ENCODE assay signal across 7 mouse cellular contexts in the genomic region with DNA sequence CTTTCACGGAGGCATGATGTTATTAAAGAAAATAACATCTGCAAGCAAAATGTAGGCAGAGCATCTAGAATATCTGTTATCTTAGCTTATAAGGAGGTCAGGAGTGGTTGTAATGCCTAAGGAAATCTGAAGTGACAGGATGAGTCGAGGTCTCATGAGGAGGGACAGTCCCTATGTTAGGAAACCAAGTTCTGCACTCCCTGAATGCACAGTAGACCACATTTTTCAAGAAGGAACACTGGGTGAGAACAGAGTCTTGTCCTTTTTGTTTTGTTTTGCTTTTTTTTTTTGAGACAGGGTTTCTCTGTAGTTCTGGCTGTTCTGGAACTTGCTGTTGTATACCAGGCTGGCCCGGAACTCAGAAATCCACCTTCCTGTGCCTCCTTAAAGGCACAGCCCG. TPM values are rescaled to one million over a fixed set of nuclear protein-coding genes. Genes with fewer than 3 reads are reported as not detected.
A peak's percentile ranks its signal among the peaks of the same experiment; 100 is the strongest.
DNase-seq lines count a peak whose midpoint lies in the region; ATAC-seq lines count a peak whose summit lies in the region.

No protein-coding gene starts in this region.

- peak overlapping the region; percentile 92 for H3K4me3 ChIP-seq in lung, embryonic 16.5 days (ENCODE audit: low read length)
- peak overlapping the region; percentile 94 for H3K4me3 ChIP-seq in embryonic facial prominence, embryonic 14.5 days (ENCODE audit: low read depth, low read length)
- H3K4me3 ChIP-seq in limb, embryonic 13.5 days: peak overlapping the region; percentile 88
- peak overlapping the region; percentile 85 for H3K4me3 ChIP-seq in stomach, embryonic 15.5 days (replicated peaks)

- H3K27me3 ChIP-seq in lung, embryonic 16.5 days (ENCODE audit: control insufficient read depth, insufficient read depth, low read depth, low read length): no peaks in the 10 kb centered on the region
- H3K27me3 ChIP-seq in embryonic facial prominence, embryonic 14.5 days (replicated peaks; ENCODE audit: control insufficient read depth, insufficient read depth, low read length): no peaks in the 10 kb centered on the region
- no peaks in the 10 kb centered on the region for H3K27me3 ChIP-seq in limb, embryonic 13.5 days
- no peaks in the 10 kb centered on the region for H3K27me3 ChIP-seq in stomach, embryonic 15.5 days (replicated peaks)

- H3K9ac ChIP-seq in lung, embryonic 16.5 days (ENCODE audit: low read length): peak overlapping the region; percentile 98
- peak overlapping the region; percentile 96 for H3K9ac ChIP-seq in embryonic facial prominence, embryonic 14.5 days (ENCODE audit: low read depth, low read length)
- H3K9ac ChIP-seq in limb, embryonic 13.5 days: peak overlapping the region; percentile 96
- peak overlapping the region; percentile 90; the same call in 1 of the 2 replicates for H3K9ac ChIP-seq in stomach, embryonic 15.5 days

- DNase-seq in lung, adult 18-20 months: no peak
- DNase-seq in embryonic facial prominence, embryonic 14.5 days (ENCODE audit: low spot score): no peak
- no peak for DNase-seq in frontal cortex, postnatal 14 days (ENCODE audit: low spot score in 2 of 2)
- DNase-seq in spleen, adult 18-20 months: no peak

- H3K4me2 ChIP-seq in lung, embryonic 16.5 days (ENCODE audit: low read depth, low read length): peak overlapping the region; percentile 83
- peak overlapping the region; percentile 96 for H3K4me2 ChIP-seq in embryonic facial prominence, embryonic 14.5 days (ENCODE audit: low read depth, low read length)
- H3K4me2 ChIP-seq in limb, embryonic 13.5 days (replicated peaks): peak overlapping the region; percentile 91
- H3K4me2 ChIP-seq in stomach, embryonic 15.5 days: peak overlapping the region; percentile 76

- 18% methylated on average over 4 of the region's 4 CpGs for WGBS in lung, embryonic 16.5 days
- WGBS in embryonic facial prominence, embryonic 14.5 days: 28% methylated on average over 4 of the region's 4 CpGs
- 49% methylated on average over 4 of the region's 4 CpGs for WGBS in limb, embryonic 13.5 days
- WGBS in stomach, embryonic 15.5 days: 19% methylated on average over 4 of the region's 4 CpGs

- H3K36me3 ChIP-seq in lung, embryonic 16.5 days (ENCODE audit: control insufficient read depth, insufficient read depth, low read length): no peaks in the 10 kb centered on the region
- H3K36me3 ChIP-seq in embryonic facial prominence, embryonic 14.5 days (ENCODE audit: control insufficient read depth, insufficient read depth, low read length): no peaks in the 10 kb centered on the region
- no peaks in the 10 kb centered on the region for H3K36me3 ChIP-seq in limb, embryonic 13.5 days
- H3K36me3 ChIP-seq in stomach, embryonic 15.5 days: no peaks in the 10 kb centered on the region

- peaks cover 15% of the 10 kb centered on the region; the same call in 1 of the 2 replicates for H3K4me1 ChIP-seq in lung, embryonic 16.5 days (replicated peaks; ENCODE audit: control insufficient read depth, insufficient read depth, low read length)
- peaks cover 10% of the 10 kb centered on the region for H3K4me1 ChIP-seq in embryonic facial prominence, embryonic 14.5 days (ENCODE audit: control insufficient read depth, insufficient read depth, low read length)
- H3K4me1 ChIP-seq in limb, embryonic 13.5 days: peaks cover 19% of the 10 kb centered on the region
- peaks cover 9% of the 10 kb centered on the region; the same call in 1 of the 2 replicates for H3K4me1 ChIP-seq in stomach, embryonic 15.5 days

- ATAC-seq in lung, embryonic 16.5 days (ENCODE audit: low read depth): no peak
- ATAC-seq in embryonic facial prominence, embryonic 14.5 days (ENCODE audit: low read depth): no peak
- ATAC-seq in limb, embryonic 13.5 days (ENCODE audit: low FRiP score, low read depth): no peak
- no peak for ATAC-seq in stomach, embryonic 15.5 days (ENCODE audit: insufficient read depth, low FRiP score, low read depth)

- H3K27ac ChIP-seq in lung, embryonic 16.5 days (ENCODE audit: low read length): no peak overlapping the region
- peak overlapping the region; percentile 94; the same call in 1 of the 2 replicates for H3K27ac ChIP-seq in embryonic facial prominence, embryonic 14.5 days (replicated peaks; ENCODE audit: low read depth, low read length)
- no peak overlapping the region for H3K27ac ChIP-seq in limb, embryonic 13.5 days
- H3K27ac ChIP-seq in stomach, embryonic 15.5 days: peak overlapping the region; percentile 96; the same call in 1 of the 2 replicates

- H3K9me3 ChIP-seq in lung, embryonic 16.5 days (ENCODE audit: control insufficient read depth, low read length): no peaks in the 10 kb centered on the region
- no peaks in the 10 kb centered on the region for H3K9me3 ChIP-seq in embryonic facial prominence, embryonic 14.5 days (ENCODE audit: control insufficient read depth, low read length)
- no peaks in the 10 kb centered on the region for H3K9me3 ChIP-seq in limb, embryonic 13.5 days
- H3K9me3 ChIP-seq in stomach, embryonic 15.5 days: no peaks in the 10 kb centered on the region

RNA-seq across cellular contexts. Expression of gene Zfp148, which starts 1.7 kb away (rescaled TPM):
- polyA plus RNA-seq in lung, embryonic 16.5 days (2015; fragmentation: Nextera tagmentation; extraction: Ambion mirVana): 52.5 and 57.2 TPM in 2 replicates
- polyA plus RNA-seq in embryonic facial prominence, embryonic 14.5 days (2014; fragmentation: Nextera tagmentation; extraction: Ambion mirVana): 51.0 and 51.8 TPM in 2 replicates
- polyA plus RNA-seq in limb, embryonic 13.5 days (2015; fragmentation: Nextera tagmentation; extraction: Ambion mirVana): 67.0 and 72.5 TPM in 2 replicates
- 53.3 and 55.9 TPM in 2 replicates for polyA plus RNA-seq in stomach, embryonic 15.5 days (2015; fragmentation: Nextera tagmentation; extraction: Ambion mirVana)

Comparison
In these comparisons a context has a peak if more than half of its experiments do, and no peak if none do; other contexts are left out.
1. H3K27ac ChIP-seq: peak in embryonic facial prominence, embryonic 14.5 days (single experiment) and stomach, embryonic 15.5 days (single experiment); none in lung, embryonic 16.5 days (single experiment) and limb, embryonic 13.5 days (single experiment).
2. Peak in every context shown above with its lines, with median percentiles within 50 percentile points of each other: H3K4me2 ChIP-seq, H3K4me3 ChIP-seq and H3K9ac ChIP-seq.